Mouse (Mus musculus) liver, embryonic 12.5 days (tissue): ENCODE measurements around the gene Cenpj. TPM values are rescaled to one million over a fixed set of nuclear protein-coding genes. Genes with fewer than 3 reads are reported as not detected.

Experiments
- ATAC-seq: fragments of 200-750 bp; cut with Nextera tagmentation; 2 replicates; pipeline ENCODE4 v1.8.0; 2017; ENCODE audit warnings: moderate number of reproducible peaks, mild to moderate bottlenecking, moderate library complexity
- H3K27ac ChIP-seq: fragments of 300-500 bp; sonication (generic); 2 replicates; pipeline ENCODE4 v1.5.1; 2016; ENCODE audit warnings: mild to moderate bottlenecking
- H3K27me3 ChIP-seq: fragments of 300-500 bp; sonication (generic); replicated peaks from 2 replicates; pipeline ENCODE4 v1.6.1; 2016; ENCODE audit warnings: mild to moderate bottlenecking, moderate library complexity
- H3K36me3 ChIP-seq: fragments of 300-500 bp; sonication (generic); 2 replicates; pipeline ENCODE4 v1.6.1; 2016; ENCODE audit warnings: mild to moderate bottlenecking, moderate library complexity
- H3K4me1 ChIP-seq: fragments of 300-500 bp; sonication (generic); 2 replicates; pipeline ENCODE4 v1.6.1; 2016
- H3K4me2 ChIP-seq: fragments of 300-500 bp; sonication (generic); 2 replicates; pipeline ENCODE4 v1.6.1; 2016; ENCODE audit warnings: mild to moderate bottlenecking, moderate library complexity
- H3K4me3 ChIP-seq: fragments of 300-500 bp; sonication (generic); 2 replicates; pipeline ENCODE4 v1.5.1; 2016; ENCODE audit warnings: mild to moderate bottlenecking, moderate library complexity
- H3K9ac ChIP-seq: fragments of 300-500 bp; sonication (generic); 2 replicates; pipeline ENCODE4 v1.6.1; 2016; ENCODE audit warnings: mild to moderate bottlenecking, moderate library complexity
- H3K9me3 ChIP-seq: fragments of 300-500 bp; sonication (generic); replicated peaks from 2 replicates; pipeline ENCODE4 v1.6.1; 2016; ENCODE audit warnings: mild to moderate bottlenecking, moderate library complexity
- whole genome bisulfite sequencing: fragments of 180-500 bp; shearing (Covaris S2); methylation state at CpG from one replicate; pipeline ENCODE4 v1.1.7; 2016; ENCODE audit not compliant: insufficient replicate concordance; 5-methylcytosine and 5-hydroxymethylcytosine counted together
- polyA plus RNA-seq: library from polyadenylated mRNA; unstranded; fragments of >200 nt; fragmentation: Nextera tagmentation; extraction: Ambion mirVana; gene quantifications from 2 replicates; pipeline ENCODE4 v1.2.1, GENCODE M21; 2016

Cenpj gene
- polyA plus RNA-seq, 1 experiment from 2014 or later, result 6.2 TPM

DNA sequence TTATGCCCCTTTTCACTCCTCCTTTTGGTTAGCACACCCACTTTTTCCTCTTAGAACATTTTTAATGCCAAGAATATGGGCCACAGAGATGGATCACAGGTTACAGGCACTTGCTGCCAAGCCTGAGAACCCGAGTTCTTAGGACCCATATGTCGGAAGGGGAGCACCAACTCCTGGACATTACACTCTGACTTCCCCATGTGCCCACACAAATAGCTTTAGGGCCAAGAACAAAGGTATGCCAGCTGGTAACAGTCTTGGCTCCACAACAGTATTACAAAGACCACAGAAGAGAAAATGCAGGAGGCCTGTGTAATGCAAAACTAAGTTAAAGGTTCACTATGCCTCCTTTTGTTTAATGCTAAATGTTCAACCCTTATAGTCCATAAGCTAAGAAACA lies 44.4 kb downstream of the Cenpj start:
- 75% methylated on average over 2 of the region's 2 CpGs for WGBS
- no peak overlapping the region for H3K4me3 ChIP-seq
- peaks cover 57% of the 10 kb centered on the region for H3K36me3 ChIP-seq

DNA sequence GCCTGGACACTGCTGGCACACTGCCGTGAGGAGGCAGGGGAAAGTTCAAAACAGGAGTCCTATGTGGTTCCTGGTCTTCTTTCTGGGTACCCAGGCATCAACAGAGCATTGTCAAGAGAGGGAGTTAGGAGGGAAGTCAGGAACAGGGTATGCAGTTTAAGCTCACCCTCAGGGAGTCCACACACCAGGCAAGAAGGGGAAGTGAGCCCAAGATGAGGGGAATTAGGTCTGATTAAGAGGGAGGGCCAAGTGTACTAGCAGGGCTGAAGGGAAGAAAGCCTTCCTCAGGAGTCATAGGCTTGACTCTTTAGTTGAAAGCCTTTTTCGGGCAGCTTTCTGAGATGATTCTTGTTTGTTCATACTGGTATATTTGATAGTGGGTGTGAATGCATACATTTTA lies 60.5 kb downstream of the Cenpj start:
- Histone ChIP-seq H3K36me3 (no peaks in the 10 kb centered on the region), H3K4me1 (no peaks in the 10 kb centered on the region), H3K4me2 (no peak overlapping the region), H3K27ac (no peak overlapping the region), H3K9me3 (no peaks in the 10 kb centered on the region), H3K4me3 (no peak overlapping the region), H3K9ac (no peak overlapping the region), H3K27me3 (no peaks in the 10 kb centered on the region)
- 65% methylated on average over 2 of the region's 2 CpGs for WGBS
- ATAC-seq, result no peak

More for the DNA sequence above, 44.4 kb downstream of the Cenpj start:
- Histone ChIP-seq H3K9me3 (no peaks in the 10 kb centered on the region), H3K9ac (no peak overlapping the region), H3K27me3 (no peaks in the 10 kb centered on the region), H3K4me1 (no peaks in the 10 kb centered on the region), H3K4me2 (no peak overlapping the region), H3K27ac (no peak overlapping the region)
- ATAC-seq, result no peak

DNA sequence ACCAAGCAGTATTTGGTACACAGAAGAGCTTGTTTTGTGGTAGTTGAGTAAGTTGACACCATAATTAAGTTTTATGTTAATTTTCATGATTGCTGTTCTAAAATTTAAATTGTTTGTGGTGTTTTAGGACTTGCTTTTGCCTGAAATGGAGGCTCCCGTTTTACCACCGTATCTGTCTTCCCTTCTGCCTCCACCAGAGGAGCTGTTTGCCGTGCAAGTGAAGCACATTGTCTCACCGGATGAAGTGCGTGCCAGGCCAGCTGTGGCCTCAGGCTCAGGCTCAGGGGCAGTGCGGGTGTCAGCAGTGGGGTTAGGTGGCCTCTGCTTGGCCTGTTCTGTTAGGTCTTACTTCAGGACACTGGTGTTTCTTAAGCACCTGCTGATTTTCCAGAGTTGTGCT lies 63.1 kb downstream of the Cenpj start:
- Histone ChIP-seq H3K27me3 (no peaks in the 10 kb centered on the region), H3K4me2 (no peak overlapping the region), H3K4me1 (no peaks in the 10 kb centered on the region), H3K27ac (no peak overlapping the region), H3K36me3 (no peaks in the 10 kb centered on the region), H3K9me3 (no peaks in the 10 kb centered on the region), H3K9ac (no peak overlapping the region), H3K4me3 (no peak overlapping the region)
- ATAC-seq, result no peak
- WGBS, result 48% methylated on average over 6 of the region's 6 CpGs

DNA sequence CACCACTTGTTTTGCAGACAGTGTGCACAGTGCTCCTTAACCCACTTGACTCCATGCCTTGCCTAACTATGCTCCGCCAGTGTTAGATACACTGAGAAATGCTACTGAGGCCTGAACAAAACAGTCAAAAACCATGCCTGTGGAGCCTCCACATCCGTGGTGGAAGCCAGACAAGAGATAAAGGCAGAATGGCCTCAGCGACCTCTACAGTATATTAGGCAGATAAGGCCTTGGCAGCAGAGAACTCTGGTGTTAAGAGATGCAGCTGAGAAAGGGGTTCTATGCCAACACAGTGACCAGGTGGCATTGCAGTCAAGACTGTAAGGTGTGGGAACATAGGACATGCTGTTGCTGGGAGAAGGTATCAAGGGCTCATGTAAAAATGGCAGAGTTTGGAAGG lies 68.5 kb downstream of the Cenpj start:
- 27% methylated on average over 3 of the region's 3 CpGs for WGBS
- Histone ChIP-seq H3K9me3 (no peaks in the 10 kb centered on the region), H3K4me1 (peaks cover 2% of the 10 kb centered on the region; the same call in 1 of the 2 replicates), H3K27me3 (no peaks in the 10 kb centered on the region), H3K4me2 (no peak overlapping the region), H3K9ac (no peak overlapping the region), H3K4me3 (no peak overlapping the region), H3K27ac (no peak overlapping the region), H3K36me3 (no peaks in the 10 kb centered on the region)
- no peak for ATAC-seq

DNA sequence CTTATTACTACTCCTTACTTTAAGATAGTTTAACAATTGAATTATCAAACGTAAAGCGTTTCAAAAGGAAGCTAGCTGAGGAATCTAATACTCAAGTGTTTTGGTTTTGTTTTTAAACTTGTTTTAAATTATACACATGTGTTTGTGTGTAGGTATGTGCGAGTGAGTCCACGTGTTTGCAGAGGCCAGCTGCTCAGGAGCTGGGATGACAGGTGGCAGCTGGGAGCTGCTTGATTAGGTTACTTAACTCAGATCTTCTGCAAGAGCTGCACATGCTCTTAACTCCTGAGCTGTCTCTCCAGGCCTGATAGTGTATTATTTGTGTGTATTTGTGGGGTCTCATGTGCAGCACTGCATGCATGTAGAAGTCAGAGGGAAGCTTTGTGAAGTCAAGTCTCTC lies 72.8 kb downstream of the Cenpj start:
- Histone ChIP-seq H3K4me2 (no peak overlapping the region), H3K27ac (no peak overlapping the region), H3K36me3 (no peaks in the 10 kb centered on the region), H3K4me3 (no peak overlapping the region), H3K27me3 (no peaks in the 10 kb centered on the region), H3K4me1 (peaks cover 2% of the 10 kb centered on the region; the same call in 1 of the 2 replicates), H3K9me3 (no peaks in the 10 kb centered on the region), H3K9ac (no peak overlapping the region)
- ATAC-seq, result no peak
- 69% methylated on average over 4 of the region's 4 CpGs for WGBS

DNA sequence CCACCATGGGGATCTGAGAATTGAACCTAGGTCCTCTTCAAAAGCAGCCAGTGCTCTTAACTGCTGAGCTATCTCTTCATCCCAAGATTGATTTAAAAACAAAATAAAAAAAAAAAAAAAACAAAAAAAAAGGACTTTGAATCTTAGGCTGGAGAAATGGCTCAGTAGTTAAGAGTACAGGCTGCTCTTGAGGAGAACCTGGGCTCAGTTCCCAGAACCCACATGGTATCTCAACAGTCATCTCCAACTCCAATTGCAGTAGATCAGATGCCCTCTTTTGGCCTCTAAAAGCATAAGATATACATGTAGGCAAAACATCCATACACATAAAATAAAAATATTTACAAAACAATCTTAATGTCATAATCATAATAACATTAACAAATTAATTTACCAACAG lies 85.4 kb downstream of the Cenpj start:
- ATAC-seq, result no peak
- H3K27me3 ChIP-seq, result no peaks in the 10 kb centered on the region
- H3K4me2 ChIP-seq, result no peak overlapping the region
- no peak overlapping the region for H3K9ac ChIP-seq
- no peaks in the 10 kb centered on the region for H3K9me3 ChIP-seq
- no peak overlapping the region for H3K27ac ChIP-seq
- no peaks in the 10 kb centered on the region for H3K36me3 ChIP-seq
- H3K4me3 ChIP-seq, result no peak overlapping the region
- H3K4me1 ChIP-seq, result no peaks in the 10 kb centered on the region

Other genes starting within 250 kb of the Cenpj start
- not detected in 2 replicates for gene Atp12a, start 210.4 kb downstream of the Cenpj start, polyA plus RNA-seq
- 4.0 and 4.2 TPM in 2 replicates for gene Rnf17, start 172.8 kb downstream of the Cenpj start, polyA plus RNA-seq
- gene Parp4, start 194 bp upstream of the Cenpj start, polyA plus RNA-seq, result 1.7 and 2.8 TPM in 2 replicates
- 16.0 and 18.6 TPM in 2 replicates for gene Mphosph8, start 92.8 kb upstream of the Cenpj start, polyA plus RNA-seq
- gene Pspc1, start 202.9 kb upstream of the Cenpj start, polyA plus RNA-seq, result 19.4 and 21.7 TPM in 2 replicates
- 10.9 and 11.6 TPM in 2 replicates for gene Zmym5, start 236.3 kb upstream of the Cenpj start, polyA plus RNA-seq